Mouse (Mus musculus) neural tube, embryonic 15.5 days (tissue): Measurements from ENCODE around the gene Oas1f. TPM values are rescaled to one million over a fixed set of nuclear protein-coding genes. Genes with fewer than 3 reads are reported as not detected.

ENCODE experiments used
- ATAC-seq: fragments of 200-750 bp; cut with Nextera tagmentation; 2 replicates; pipeline ENCODE4 v1.8.0; 2017; ENCODE audit warnings: mild to moderate bottlenecking, moderate TSS enrichment, moderate library complexity; ENCODE audit not compliant: low FRiP score
- H3K27ac ChIP-seq: fragments of 300-500 bp; sonication (generic); replicated peaks from 2 replicates; pipeline ENCODE4 v1.5.1; 2015; ENCODE audit warnings: mild to moderate bottlenecking, inconsistent platforms
- H3K27me3 ChIP-seq: fragments of 300-500 bp; sonication (generic); replicated peaks from 2 replicates; pipeline ENCODE4 v1.6.1; 2015; ENCODE audit warnings: inconsistent platforms
- H3K36me3 ChIP-seq: fragments of 300-500 bp; sonication (generic); 2 replicates; pipeline ENCODE4 v1.6.1; 2015; ENCODE audit warnings: inconsistent platforms
- H3K4me1 ChIP-seq: fragments of 300-500 bp; sonication (generic); 2 replicates; pipeline ENCODE4 v1.6.1; 2015; ENCODE audit warnings: inconsistent platforms
- H3K4me2 ChIP-seq: fragments of 300-500 bp; sonication (generic); 2 replicates; pipeline ENCODE4 v1.6.1; 2015; ENCODE audit warnings: inconsistent platforms, mild to moderate bottlenecking, moderate library complexity
- H3K4me3 ChIP-seq: fragments of 300-500 bp; sonication (generic); replicated peaks from 2 replicates; pipeline ENCODE4 v1.5.1; 2015; ENCODE audit warnings: mild to moderate bottlenecking, inconsistent platforms
- H3K9ac ChIP-seq: fragments of 300-500 bp; sonication (generic); replicated peaks from 2 replicates; pipeline ENCODE4 v1.6.1; 2015; ENCODE audit warnings: mild to moderate bottlenecking, inconsistent platforms
- H3K9me3 ChIP-seq: fragments of 300-500 bp; sonication (generic); replicated peaks from 2 replicates; pipeline ENCODE4 v1.6.1; 2016; ENCODE audit warnings: inconsistent platforms
- WGBS: fragments of 180-500 bp; shearing (Covaris S2); methylation state at CpG from one replicate; pipeline ENCODE4 v1.1.7; 2015; ENCODE audit warnings: mixed read lengths; 5-methylcytosine and 5-hydroxymethylcytosine counted together
- polyA plus RNA-seq: library from polyadenylated mRNA; unstranded; fragments of >200 nt; fragmentation: Nextera tagmentation; extraction: Ambion mirVana; gene quantifications from 2 replicates; pipeline ENCODE4 v1.2.1, GENCODE M21; 2015

The Oas1f gene
- polyA plus RNA-seq, 1 experiment from 2014 or later = not detected

DNA sequence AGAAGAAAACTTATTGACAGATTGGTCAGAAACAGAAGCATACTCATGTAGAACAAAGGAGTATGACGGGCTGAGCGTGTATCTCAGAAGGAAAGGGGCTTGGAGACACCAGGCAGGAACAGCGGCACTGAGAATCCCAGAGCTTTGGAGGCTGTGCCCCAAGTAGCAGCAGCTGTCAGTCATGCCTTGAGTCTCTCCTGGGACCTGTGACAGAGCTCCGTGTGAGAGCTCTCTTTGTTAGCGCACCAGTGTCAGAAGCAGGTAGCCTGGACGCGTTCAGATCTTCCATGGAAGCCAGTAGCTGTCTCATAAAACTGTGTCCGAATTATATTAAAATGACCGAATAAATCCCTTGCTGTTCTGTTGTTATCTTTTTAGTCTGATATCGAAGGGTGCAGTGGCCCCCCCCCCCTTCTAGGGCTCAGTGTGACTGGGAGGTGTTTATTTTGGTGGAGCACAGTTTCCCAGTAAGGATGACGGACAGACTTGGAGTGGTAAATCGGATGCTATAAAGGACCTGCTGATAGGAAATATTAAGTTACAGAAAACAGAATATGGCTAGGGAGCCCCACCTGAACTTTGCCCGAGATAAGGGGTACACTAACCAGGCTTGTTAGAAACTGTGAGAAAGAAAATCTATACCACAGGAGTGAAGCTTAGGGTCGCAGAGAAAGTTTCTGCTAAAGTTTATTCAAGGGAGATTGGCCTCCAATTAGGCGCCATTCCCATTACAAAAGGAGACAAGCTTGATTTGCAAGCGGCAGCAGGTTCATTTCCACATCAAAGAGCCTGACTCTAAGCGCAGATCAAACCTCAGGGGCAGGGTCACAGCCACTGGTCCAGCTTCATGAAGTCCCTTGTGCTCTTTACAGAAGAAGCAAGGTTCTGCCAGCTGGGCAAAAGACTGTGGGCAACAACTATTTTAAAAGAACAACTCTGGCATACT lies 13.6 kb upstream of the Oas1f start:
- Histone ChIP-seq H3K36me3 (no peaks in the 10 kb centered on the region), H3K4me1 (no peaks in the 10 kb centered on the region; the same call in 1 of the 2 replicates), H3K27ac (no peak overlapping the region), H3K9ac (no peak overlapping the region), H3K9me3 (no peaks in the 10 kb centered on the region), H3K4me2 (peak overlapping the region; percentile 17; the same call in 1 of the 2 replicates), H3K4me3 (no peak overlapping the region), H3K27me3 (peaks cover 18% of the 10 kb centered on the region; the same call in 1 of the 2 replicates)
- 12% methylated on average over 17 of the region's 17 CpGs for WGBS
- ATAC-seq = no peak

DNA sequence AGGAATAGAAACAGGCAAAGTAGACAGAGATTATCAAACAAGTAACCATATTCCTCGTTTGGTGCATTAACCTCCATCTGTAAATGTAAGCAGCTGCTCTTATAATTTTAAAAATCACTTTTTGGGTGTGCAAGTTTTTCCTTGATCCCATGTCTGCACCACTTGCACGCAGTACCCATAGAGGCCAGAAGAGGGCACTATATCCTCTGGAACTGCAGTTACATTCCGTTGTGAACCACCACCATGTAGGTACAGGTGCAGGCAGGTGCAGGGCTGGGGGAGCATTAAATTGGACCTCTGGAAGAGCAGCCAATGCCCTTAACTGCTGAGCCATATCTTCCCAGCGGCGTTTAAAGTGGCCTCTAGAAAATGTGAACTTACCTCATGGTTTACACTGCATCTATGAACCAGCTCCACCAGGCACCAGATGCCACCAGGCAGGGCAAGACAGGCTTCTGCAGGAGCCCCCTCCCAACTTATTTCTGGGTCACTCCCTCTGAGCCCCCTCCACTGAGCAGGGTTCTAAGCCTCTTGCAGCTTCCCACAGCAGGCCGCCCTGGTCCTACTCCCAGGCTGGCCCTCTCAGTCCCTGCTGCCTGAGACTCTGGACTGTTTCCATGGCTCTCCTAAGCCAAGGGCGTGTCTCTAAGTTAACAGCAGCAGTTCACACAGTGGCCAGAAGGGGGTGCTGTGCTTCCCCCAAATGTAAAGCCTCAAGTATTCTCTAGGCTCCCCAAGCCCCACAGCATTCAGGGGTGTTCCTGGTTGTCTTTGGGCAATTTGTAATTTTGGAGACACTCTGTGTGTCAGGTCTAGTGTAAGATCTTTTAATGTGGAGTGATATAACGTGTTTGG lies 10.2 kb upstream of the Oas1f start:
- Histone ChIP-seq H3K36me3 (no peaks in the 10 kb centered on the region), H3K4me1 (no peaks in the 10 kb centered on the region; the same call in 1 of the 2 replicates), H3K4me3 (no peak overlapping the region), H3K27me3 (peaks cover 18% of the 10 kb centered on the region; the same call in 1 of the 2 replicates), H3K9ac (no peak overlapping the region), H3K27ac (no peak overlapping the region), H3K4me2 (no peak overlapping the region), H3K9me3 (no peaks in the 10 kb centered on the region)
- 6% methylated on average over 8 of the region's 8 CpGs for WGBS
- no peak for ATAC-seq

DNA sequence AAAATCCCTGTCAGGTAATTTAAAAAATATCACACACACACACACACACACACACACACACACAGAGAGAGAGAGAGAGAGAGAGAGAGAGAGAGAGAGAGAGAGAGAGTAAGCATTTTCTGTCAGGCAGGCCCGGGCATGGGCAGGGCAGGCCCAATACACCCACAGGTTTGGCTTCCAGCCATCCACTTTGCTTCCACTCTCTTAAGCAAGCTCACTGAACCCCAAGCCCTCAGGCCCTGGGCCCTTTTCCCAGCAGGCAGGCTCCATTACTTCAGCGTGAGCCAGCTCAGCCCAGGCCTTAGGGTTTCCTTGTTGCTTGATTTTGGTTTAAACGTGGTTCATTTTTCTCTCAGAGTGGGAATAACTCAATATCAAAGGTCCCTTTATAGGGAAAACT lies 2.5 kb upstream of the Oas1f start:
- Histone ChIP-seq H3K9ac (no peak overlapping the region), H3K36me3 (no peaks in the 10 kb centered on the region), H3K4me3 (no peak overlapping the region), H3K4me2 (no peak overlapping the region), H3K9me3 (no peaks in the 10 kb centered on the region), H3K27me3 (no peaks in the 10 kb centered on the region), H3K27ac (no peak overlapping the region), H3K4me1 (no peaks in the 10 kb centered on the region)
- ATAC-seq = no peak
- 72% methylated on average over 3 of the region's 3 CpGs for WGBS

DNA sequence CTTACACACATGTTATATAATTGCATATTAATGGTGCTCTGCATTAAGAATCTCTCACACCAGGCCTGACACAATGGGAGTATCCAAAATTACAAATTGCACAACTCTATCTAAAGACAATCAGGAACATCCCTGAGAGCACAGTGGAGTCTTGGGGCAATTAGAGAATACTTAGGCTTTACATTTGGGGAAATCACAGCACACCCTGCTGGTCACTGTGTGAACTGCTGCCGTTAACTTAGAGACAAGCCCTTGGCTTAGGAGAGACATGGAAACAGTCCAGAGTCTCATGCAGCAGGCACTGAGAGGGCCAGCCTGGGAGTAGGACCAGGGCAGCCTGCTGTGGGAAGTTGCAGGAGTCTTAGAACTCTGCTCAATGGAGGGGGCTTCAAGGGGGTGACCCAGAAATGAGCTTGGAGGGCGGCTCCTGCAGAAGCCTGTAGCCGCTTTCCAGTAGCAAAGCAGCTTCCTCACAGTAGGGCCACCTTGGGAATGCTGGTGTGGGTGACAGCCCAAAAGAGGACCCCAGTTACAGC lies 2.5 kb downstream of the Oas1f start:
- no peak for ATAC-seq
- Histone ChIP-seq H3K27ac (no peak overlapping the region), H3K9ac (no peak overlapping the region), H3K27me3 (no peaks in the 10 kb centered on the region), H3K36me3 (no peaks in the 10 kb centered on the region), H3K4me1 (no peaks in the 10 kb centered on the region), H3K4me3 (no peak overlapping the region), H3K9me3 (peaks cover 4% of the 10 kb centered on the region; the same call in 1 of the 2 replicates), H3K4me2 (no peak overlapping the region)
- 65% methylated on average over 3 of the region's 3 CpGs for WGBS

DNA sequence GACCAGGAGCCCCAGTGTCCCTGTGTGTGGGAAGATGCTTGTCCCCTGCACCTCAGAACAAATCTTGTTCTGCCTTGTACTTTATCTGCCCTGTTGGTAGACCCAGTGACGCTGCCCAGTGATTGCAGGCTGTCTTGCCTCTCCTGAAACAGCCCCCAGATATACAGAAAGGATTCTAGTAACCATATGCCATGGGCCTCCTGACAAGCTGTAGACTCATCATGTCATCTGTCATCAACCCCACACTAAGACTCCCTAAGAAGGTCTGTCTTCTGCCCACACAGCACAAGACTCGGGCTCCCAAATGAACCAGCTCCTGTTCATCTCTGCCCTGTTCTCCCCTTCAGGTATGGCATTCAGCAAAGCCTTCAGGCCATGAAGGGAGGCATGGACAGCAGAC lies 12.1 kb downstream of the Oas1f start:
- 80% methylated on average over 2 of the region's 2 CpGs for WGBS

DNA sequence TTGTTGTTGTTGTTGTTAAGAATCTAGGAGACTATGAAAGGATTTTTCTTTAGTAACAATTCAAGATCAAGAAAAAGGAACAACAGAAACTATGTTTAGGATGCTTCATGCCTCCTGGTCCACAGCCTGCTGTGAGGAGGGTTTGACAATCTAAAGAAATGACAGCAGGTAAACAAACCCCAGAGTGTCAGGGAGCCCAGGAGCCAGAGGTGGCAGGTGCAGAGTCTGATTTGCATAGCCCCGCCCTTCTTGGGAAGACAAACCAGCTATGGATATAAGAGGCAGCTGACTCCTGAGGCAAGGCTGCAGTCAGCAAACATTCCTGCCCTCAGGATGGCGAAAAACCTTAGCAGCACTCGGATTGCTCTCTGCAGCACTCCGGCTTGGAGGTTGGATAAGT lies 14.0 kb downstream of the Oas1f start, which contains the start of gene Oas1h:
Gene Oas1h, plus strand, starts transcription at position 301 of the 400 bp plus-strand sequence.
- H3K4me2 ChIP-seq = no peak within 1 kb of the TSS
- no peak within 1 kb of the TSS for H3K27ac ChIP-seq
- H3K9ac ChIP-seq = no peak within 1 kb of the TSS
- WGBS = 51% methylated on average over 4 of the region's 4 CpGs
- no peaks in the 10 kb centered on the region for H3K9me3 ChIP-seq
- no peak within 1 kb of the TSS for H3K4me3 ChIP-seq
- no peaks in the 10 kb centered on the region for H3K27me3 ChIP-seq
- H3K4me1 ChIP-seq = no peaks in the 10 kb centered on the region
- no peaks in the 10 kb centered on the region for H3K36me3 ChIP-seq
- ATAC-seq = no peak

More for the DNA sequence above, 12.1 kb downstream of the Oas1f start:
- H3K4me3 ChIP-seq = no peak overlapping the region
- H3K36me3 ChIP-seq = no peaks in the 10 kb centered on the region
- no peak overlapping the region for H3K4me2 ChIP-seq
- H3K9me3 ChIP-seq = peaks cover 3% of the 10 kb centered on the region; the same call in 1 of the 2 replicates
- H3K9ac ChIP-seq = no peak overlapping the region
- H3K27me3 ChIP-seq = no peaks in the 10 kb centered on the region
- no peaks in the 10 kb centered on the region for H3K4me1 ChIP-seq
- no peak overlapping the region for H3K27ac ChIP-seq
- ATAC-seq = no peak

DNA sequence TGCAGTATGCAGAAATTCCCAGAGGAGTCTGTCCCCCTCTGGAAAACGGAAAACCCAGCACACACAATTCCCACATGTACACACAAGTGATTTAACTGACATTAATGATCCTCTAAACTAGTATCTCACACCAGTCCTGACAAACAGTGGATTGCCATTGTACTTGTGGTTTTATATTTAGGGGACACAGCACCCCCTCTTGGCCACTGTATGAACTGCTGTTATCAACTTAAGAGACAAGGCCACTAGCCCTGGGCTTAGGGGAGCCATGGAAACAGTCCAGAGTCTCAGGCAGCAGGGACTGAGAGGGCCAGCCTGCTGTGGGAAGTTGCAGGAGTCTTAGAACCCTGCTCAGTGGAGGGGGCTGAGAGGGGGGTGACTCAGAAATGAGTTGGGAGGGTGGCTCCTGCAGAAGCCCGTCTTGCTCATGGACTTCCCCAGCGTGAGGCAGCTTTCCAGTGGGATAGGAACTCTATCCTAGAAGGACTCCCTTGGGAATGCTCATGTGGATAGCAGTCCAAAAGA lies 18.2 kb downstream of the Oas1f start:
- Histone ChIP-seq H3K27me3 (no peaks in the 10 kb centered on the region), H3K4me3 (no peak overlapping the region), H3K9me3 (no peaks in the 10 kb centered on the region), H3K27ac (no peak overlapping the region), H3K36me3 (no peaks in the 10 kb centered on the region), H3K4me1 (no peaks in the 10 kb centered on the region), H3K4me2 (no peak overlapping the region), H3K9ac (no peak overlapping the region)
- no peak for ATAC-seq
- WGBS = 70% methylated on average over 3 of the region's 3 CpGs

DNA sequence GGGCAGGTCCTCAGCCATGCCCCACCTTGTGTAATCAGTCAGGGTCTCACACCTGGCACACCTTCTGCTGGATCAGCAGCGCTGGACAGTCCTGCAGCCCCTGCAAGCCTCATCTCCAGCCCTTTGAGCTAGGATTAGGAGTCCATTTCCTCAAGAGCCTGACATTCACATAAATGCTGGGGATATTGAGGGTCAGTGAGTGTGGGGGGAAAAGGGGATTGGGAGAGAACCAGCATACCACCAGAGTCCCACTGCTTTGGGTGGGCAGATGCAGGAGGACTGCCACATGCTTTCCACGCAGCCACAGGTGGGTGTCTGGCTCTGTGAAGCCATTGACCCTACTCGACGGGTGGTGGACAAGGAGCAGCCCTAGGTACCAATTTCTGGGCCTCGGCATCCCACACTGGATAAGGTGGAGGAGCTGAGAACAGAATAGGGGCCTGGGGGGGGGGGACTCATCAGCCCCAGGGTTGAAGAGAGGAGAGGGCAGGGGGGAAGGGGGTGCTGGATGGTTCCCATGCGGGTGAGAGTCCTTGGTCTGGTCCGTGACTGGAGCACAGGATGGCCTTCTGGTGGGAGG lies 22.4 kb downstream of the Oas1f start:
- Histone ChIP-seq H3K4me2 (no peak overlapping the region), H3K4me1 (no peaks in the 10 kb centered on the region), H3K9me3 (no peaks in the 10 kb centered on the region), H3K4me3 (no peak overlapping the region), H3K9ac (no peak overlapping the region), H3K27ac (no peak overlapping the region), H3K36me3 (no peaks in the 10 kb centered on the region), H3K27me3 (no peaks in the 10 kb centered on the region)
- no peak for ATAC-seq
- WGBS = 75% methylated on average over 7 of the region's 7 CpGs

DNA sequence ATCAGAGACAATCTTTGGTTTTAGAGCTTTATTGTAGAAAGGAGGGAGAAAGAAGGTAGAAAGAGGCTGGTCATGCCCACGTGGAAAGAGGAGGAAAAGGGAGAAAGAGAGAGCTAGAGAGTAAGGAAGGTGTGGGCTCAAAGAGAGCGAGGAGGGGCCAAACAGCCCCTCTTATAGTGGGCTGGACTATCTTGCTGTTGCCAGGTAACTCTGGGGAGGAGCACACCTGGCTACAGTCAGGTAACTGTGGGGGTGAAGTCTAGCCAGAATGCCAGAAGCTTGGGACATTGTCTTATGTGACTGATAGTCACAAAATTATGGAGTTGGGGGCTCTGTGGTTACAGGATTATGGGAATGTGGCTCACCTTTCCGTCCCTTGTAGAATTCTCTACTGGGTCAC lies 22.9 kb downstream of the Oas1f start:
- Histone ChIP-seq H3K9me3 (no peaks in the 10 kb centered on the region), H3K27me3 (no peaks in the 10 kb centered on the region), H3K9ac (no peak overlapping the region), H3K27ac (no peak overlapping the region), H3K4me1 (no peaks in the 10 kb centered on the region), H3K36me3 (no peaks in the 10 kb centered on the region), H3K4me3 (no peak overlapping the region), H3K4me2 (no peak overlapping the region)
- WGBS = 62% methylated on average over 3 of the region's 3 CpGs
- no peak for ATAC-seq

DNA sequence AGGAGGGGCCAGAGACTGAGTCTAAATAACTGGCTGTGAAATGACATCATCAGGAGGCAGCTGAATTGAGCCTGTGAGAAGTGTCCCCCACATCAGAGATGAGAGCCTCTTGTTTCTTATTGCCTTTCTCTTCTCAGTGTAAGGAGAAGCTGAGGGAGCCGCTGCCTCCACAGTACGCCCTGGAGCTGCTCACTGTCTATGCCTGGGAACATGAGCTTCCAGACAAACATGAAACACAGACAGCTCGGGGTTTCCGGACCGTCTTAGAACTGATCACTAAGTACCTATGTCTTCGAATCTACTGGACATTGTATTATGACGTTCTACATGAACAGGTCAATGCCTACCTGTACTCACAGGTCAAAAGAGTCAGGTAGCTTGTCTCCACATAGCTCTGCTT lies 23.6 kb downstream of the Oas1f start:
- ATAC-seq = no peak

DNA sequence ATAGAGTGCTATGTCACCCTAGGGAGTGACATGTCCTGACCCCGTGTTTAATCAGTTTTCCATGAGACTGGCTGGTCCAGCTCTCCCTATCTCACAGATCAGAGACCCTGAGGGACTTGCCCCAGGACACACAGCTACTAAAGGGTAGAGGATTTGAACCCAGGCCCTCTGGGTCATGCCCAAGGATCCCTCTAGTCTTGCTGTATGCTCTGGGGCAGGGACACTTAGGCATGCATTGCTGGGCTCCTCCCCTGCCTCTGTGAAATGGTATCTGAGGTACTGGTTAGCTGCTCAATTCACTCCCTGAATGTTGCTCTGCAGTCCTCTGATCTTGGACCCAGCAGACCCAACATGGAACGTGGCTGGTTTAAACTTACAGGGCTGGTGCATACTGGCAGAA lies 24.3 kb downstream of the Oas1f start:
- Histone ChIP-seq H3K4me1 (no peaks in the 10 kb centered on the region), H3K9ac (no peak overlapping the region), H3K4me2 (no peak overlapping the region), H3K36me3 (no peaks in the 10 kb centered on the region), H3K27me3 (no peaks in the 10 kb centered on the region), H3K4me3 (no peak overlapping the region), H3K9me3 (no peaks in the 10 kb centered on the region), H3K27ac (no peak overlapping the region)
- 55% methylated on average over 2 of the region's 2 CpGs for WGBS
- ATAC-seq = no peak

More for the DNA sequence above, 23.6 kb downstream of the Oas1f start:
- no peaks in the 10 kb centered on the region for H3K36me3 ChIP-seq
- 84% methylated on average over 7 of the region's 7 CpGs for WGBS
- no peak overlapping the region for H3K9ac ChIP-seq
- no peaks in the 10 kb centered on the region for H3K9me3 ChIP-seq
- no peak overlapping the region for H3K4me3 ChIP-seq
- no peak overlapping the region for H3K27ac ChIP-seq
- H3K27me3 ChIP-seq = no peaks in the 10 kb centered on the region
- no peaks in the 10 kb centered on the region for H3K4me1 ChIP-seq
- H3K4me2 ChIP-seq = no peak overlapping the region
